Mouse (Mus musculus) splenic B cell, adult 2 months (primary cell): ENCODE measurements around the gene Rab7.
A peak's percentile ranks its signal among the peaks of the same experiment; 100 is the strongest.

Experiments
- DNase-seq: peaks from one replicate; pipeline ENCODE4 v3.0.0-alpha.2; 2011; ENCODE audit warnings: low read depth, low spot score
- H3K27me3 ChIP-seq: 2 replicates; pipeline ENCODE4 v1.6.1; 2012; ENCODE audit warnings: mild to moderate bottlenecking, low read length, moderate library complexity, mixed read lengths; ENCODE audit not compliant: control insufficient read depth, poor library complexity, insufficient read depth, severe bottlenecking
- H3K36me3 ChIP-seq: 2 replicates; pipeline ENCODE4 v1.6.1; 2012; ENCODE audit warnings: mild to moderate bottlenecking, low read length, moderate library complexity, mixed read lengths; ENCODE audit not compliant: control insufficient read depth, poor library complexity, insufficient read depth, severe bottlenecking

Rab7 gene

DNA sequence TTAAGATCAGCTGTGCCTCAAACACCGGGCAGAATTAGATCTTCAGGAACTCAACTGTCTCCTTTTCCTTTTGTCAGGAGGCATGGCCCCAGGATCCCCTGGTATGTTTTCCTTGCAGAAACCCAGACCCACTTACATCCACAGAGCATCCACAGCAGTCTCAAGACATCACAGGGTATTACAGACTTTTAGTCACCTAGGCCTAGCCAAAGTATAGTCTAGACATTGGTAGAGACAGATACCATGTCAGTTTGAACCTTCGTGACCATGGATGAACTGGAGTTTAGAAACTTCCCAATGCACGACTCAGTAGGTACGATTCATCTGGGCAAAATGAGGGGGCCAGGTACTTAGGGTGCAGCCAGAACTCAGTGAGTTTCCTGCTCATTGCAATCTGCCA, 46.7 kb downstream of the Rab7 start:
- DNase-seq: no peak
- Histone ChIP-seq H3K27me3 (no peaks in the 10 kb centered on the region), H3K36me3 (peaks cover 13% of the 10 kb centered on the region)

DNA sequence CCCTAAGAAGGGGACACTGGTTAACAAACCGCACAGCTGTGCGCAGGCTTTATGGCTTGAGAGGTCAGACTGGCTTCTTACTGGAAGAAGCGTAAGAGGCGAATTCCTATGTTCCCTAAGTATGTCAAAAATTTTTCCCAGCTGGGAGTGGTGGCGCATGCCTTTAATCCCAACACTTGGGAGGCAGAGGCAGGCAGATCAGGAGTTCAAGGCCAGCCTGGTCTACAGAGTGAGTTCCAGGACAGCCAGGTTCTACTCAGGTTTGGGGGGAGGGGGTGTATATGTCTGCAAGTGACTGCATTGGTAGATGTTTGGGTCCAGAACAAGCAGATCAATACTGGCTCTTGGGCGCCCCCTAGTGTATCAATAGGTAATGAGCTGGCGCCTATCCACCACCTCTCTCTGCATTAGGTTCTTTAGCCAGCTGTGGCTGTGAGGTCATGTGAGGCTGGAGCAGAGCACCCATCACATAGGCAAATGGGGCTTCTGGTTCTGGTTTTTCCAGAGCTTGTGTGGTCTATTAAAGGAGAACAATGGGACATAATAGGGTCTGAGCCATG, 47.3 kb downstream of the Rab7 start:
- Histone ChIP-seq H3K27me3 (no peaks in the 10 kb centered on the region), H3K36me3 (peaks cover 10% of the 10 kb centered on the region; the same call in 1 of the 2 replicates)
- peak; percentile 85 for DNase-seq

DNA sequence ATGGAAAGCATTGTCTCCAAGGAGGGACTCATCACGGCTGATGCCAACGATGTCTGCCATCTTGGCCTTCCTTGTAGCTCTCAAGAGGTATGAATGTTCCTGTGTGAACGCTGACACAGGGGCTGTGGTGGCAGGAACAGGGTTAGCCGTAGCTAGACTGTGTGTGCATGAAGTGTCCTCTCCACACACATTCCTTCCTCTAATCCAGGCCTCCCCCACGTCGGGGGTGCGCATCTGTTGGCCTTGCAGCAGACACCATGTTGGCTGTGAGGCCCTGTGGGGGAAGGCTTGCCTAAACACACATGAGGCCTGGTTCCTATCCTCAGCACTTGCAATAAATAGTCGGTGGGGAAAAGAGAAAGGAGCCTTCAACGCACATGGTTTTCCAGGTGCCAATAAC, 48.5 kb downstream of the Rab7 start:
- no peak for DNase-seq
- H3K36me3 ChIP-seq: peaks cover 3% of the 10 kb centered on the region; the same call in 1 of the 2 replicates
- H3K27me3 ChIP-seq: no peaks in the 10 kb centered on the region

DNA sequence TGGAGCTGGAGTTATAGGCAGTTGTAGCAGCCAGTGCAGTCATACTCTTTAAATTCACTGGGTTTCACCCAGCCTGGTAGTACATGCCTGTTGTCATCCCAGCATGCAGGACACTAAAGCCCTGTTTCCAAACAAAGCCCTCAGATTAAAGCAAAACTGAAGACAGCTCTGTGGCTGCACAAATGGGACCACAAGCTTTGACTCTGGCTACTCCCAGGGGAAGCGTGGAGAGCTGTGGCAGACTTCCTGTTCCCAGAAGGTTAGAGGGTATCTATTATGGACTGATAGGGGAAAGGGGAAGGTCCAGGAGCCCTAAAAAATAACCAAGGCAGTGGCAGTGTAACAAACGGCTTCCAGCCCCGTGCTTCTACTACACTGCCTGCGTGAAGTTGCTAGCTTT, 49.6 kb downstream of the Rab7 start:
- no peaks in the 10 kb centered on the region for H3K27me3 ChIP-seq
- DNase-seq: no peak
- H3K36me3 ChIP-seq: 0 out of 2 replicates have a peak, but pooled peaks cover 1% of the 10 kb centered on the region

DNA sequence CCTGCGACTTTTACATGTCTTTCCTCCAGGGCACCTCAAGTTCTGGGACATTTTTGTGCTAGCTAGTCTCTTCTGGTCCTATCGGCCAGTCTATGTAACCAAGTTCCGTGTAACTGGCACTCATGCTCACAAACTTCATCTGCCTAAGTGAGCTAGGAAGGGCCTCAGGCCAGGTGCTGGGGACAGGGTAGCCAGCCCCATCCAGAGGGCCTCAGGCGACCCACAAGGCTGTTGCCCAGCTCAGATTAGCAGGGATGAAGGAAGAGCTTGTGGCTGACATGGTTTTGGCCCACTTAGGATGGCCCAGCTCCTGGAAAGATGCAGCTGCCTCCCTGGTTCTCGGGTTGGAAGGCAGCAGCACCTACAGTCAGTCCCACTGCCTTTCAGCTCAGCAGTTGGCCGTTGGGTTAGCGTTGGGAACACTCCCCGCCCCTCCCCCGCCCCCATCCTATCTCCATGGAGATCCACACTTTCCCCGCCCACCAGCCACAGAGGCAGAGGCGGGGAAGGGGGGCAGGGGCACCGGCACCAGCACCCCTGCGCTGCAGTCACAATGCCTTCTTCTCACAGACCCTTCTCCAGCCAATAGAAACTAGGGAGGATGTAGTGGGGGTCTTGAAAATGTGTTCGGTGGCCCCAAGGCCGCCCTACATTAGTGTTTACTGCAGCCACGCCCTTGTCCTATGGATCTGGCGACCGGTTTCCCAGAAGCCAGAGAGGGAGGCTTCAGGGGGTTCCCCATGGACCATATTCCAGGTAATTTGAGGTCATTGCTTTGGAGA, 51.1 kb downstream of the Rab7 start:
- DNase-seq: no peak

DNA sequence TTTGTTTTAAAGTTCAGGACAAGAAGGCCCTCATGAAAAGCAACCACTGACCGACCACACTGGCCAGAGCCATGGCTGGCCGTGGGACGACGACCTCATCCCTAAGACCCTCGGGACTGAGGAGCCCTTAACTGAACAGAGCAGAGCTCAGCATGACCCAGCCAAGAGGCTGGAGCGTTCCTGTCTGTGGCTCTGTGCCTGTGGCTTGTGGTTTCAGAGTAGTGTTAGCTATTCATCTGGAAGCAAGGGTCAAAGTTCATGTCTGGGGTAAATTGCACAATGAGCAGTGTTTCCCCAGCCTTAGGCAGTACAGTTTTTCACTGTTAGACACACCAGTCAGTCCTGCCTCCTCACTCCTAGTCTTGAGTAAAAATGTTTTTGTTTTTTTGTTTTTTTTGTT, 52.3 kb downstream of the Rab7 start:
- no peaks in the 10 kb centered on the region for H3K27me3 ChIP-seq
- no peak for DNase-seq
- H3K36me3 ChIP-seq: no peaks in the 10 kb centered on the region

More for the DNA sequence above, 51.1 kb downstream of the Rab7 start:
- Histone ChIP-seq H3K27me3 (no peaks in the 10 kb centered on the region), H3K36me3 (no peaks in the 10 kb centered on the region)

DNA sequence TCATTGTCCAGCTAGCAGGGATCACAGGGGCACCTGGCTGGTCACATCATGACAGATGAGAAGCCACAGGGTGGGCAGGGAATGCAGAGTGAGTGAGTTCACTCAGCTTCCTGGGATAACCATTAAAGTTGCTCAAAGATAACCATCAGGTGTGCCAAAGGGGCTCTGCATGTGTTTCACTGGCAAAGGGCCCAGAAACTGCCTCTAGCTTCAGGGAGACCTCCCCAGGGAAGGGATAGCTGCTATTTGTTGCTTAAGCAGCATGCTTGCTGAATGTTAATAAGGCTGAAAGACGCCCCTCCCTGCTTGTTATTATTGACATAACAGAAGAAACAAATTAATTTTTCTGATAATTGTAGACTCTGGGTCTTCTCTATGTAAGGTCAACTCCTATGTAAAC, 53.2 kb downstream of the Rab7 start:
- Histone ChIP-seq H3K36me3 (no peaks in the 10 kb centered on the region), H3K27me3 (no peaks in the 10 kb centered on the region)
- no peak for DNase-seq

DNA sequence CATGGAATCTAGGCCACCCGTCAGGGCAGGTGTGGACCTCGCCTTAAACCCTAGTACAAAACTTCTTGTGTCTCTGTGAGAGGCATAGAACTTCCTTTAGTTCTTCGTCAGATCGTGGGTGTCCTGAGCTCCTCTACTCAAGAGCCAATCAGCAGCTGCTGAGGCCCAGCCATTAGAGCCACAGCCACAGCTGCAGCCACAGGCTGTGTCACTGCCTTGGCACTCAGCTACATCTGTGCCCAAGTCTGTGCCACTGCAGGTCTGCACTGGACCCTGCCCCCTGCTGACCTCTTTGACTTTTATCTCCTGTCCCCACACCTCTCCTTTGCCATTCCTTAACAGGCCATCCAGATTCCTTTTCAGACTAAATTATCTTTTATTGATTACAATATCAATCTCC, 53.9 kb downstream of the Rab7 start:
- Histone ChIP-seq H3K36me3 (no peaks in the 10 kb centered on the region), H3K27me3 (no peaks in the 10 kb centered on the region)
- DNase-seq: no peak

DNA sequence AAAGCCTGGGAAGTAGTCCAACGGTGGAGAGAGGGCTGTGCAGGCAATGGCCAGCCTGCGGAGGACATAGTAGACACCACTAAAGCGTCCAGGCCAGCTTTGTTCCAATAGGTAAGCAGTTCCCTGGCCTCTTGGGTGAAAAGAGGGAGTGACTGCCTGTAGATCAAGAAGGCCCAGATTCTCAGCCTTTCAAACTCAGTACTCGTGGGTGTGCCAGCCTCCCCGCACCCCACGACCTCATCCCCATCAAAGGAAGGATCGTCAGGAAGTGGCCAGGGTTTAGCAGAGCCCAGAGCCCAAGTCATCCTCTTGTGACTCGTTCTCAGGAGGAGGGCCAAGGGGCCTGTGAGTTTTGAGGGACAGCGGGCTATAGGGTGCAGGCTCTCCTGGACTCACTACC, 62.6 kb downstream of the Rab7 start:
- no peaks in the 10 kb centered on the region; the same call in 1 of the 2 replicates for H3K27me3 ChIP-seq
- no peak for DNase-seq
- H3K36me3 ChIP-seq: no peaks in the 10 kb centered on the region

DNA sequence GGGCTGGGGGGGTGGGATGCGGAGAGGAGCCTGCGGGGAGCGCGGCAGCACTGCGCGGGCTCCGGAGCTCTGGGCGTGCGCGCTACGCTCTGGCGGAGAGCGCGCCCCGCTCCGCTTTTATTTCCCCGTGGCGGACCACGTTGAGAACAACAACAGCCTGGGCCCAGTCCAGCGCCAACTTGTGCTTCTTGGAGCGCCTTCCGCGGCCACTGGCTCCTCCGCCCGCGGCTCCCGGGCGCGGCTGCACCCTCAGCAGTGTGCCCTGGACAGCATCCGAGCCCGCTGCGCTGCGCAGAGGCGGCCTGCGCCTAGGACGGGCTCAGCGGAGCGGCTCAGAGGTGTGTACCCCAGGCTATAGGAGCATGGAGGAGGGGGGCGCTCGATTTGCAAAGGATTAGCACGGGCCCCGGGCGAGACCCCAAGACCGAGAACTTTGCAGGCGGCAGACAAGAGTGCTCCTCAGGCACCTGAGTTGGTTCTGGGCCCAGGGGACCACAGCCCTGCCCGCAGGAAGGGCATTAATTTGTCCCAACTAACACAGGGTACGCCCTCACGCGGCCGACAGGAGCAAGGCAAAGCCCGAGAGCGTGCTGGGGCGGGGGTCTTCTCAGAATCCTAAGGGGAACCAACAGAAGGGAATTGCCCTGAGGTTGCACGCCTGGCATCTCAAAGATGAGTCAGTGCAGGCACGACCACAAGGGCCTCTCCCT, 63.4 kb downstream of the Rab7 start, which contains the start of gene H1fx:
Gene H1fx, minus strand, starts transcription at position 91 of the 710 bp plus-strand sequence.
- Histone ChIP-seq H3K27me3 (no peaks in the 10 kb centered on the region; the same call in 1 of the 2 replicates), H3K36me3 (no peaks in the 10 kb centered on the region)
- DNase-seq: peak; percentile 29

DNA sequence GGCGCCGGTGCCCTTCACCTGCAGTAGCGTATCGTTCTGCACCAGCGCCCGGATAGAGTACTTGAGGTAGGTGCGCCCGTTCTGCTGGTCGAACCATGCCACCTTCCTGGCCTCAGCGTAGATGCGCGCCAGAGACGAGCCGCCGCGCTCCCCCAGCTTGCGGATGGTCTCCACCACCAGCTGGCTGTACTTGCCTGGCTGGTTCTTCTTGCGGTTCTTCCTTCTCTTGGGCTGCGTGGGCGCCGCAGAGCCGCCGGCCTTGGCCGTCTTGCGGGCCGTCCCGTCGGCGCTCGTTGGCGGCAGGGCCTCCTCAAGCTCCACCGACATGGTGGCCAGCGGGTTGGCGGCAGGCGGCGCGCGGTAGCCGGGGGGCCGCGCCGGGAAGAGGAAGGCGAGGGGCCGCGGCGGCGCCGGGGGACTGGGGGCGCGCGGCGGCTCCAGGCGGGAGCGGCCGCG, 64.0 kb downstream of the Rab7 start:
- Histone ChIP-seq H3K36me3 (no peaks in the 10 kb centered on the region), H3K27me3 (no peaks in the 10 kb centered on the region; the same call in 1 of the 2 replicates)
- peak; percentile 28 for DNase-seq

DNA sequence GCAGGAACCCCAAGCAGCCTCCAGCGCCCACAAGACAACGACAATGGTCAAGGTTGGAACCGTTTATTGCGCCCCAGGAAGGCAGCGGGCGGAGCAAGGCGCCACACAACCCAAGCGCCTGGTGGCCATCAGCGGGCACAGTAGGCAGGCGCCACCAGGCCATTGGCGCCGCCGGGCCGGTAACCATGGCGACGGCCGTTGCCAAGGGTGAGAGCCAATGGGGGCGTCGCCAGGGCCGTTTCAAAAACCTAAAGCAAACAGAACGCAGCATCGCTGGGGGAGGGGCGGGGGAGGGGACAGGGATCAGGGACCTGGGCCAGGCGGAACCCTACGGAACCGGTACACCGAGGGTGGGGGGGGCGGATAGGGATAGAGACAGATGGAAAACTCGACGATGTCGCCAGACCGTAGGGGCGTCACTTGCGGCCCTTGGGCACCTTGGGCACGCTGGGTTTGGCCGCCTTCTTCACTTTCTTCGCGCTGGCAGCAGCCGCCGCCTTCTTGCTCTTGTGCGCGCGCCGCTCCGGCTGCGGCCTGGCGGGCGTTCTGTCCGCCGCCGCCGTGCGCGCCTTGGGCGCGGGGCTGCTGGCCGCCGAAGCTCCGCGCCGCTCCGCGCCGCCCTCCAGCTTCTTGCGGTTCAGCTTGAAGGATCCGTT, 64.6 kb downstream of the Rab7 start:
- Histone ChIP-seq H3K36me3 (no peaks in the 10 kb centered on the region), H3K27me3 (no peaks in the 10 kb centered on the region; the same call in 1 of the 2 replicates)
- DNase-seq: peak; percentile 57

DNA sequence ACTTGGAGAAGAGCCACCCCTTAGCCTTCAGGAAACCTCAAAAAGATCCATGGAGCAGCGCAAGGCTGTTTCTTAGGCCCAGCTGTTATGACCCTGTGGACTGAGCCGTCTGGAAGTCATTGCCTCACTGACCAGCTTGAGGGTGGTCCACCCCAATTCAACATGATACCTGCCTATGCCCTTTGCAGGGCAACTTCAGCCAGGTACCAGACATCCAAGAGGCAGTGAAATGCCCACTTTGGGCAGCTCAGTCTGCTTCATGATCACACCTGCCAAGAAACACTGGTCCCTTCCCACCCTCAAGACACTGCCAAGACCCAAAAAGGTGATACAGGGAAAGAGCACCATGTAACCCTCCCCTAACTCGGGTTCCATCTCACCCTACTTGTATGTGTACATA, 65.3 kb downstream of the Rab7 start:
- DNase-seq: no peak
- Histone ChIP-seq H3K36me3 (no peaks in the 10 kb centered on the region), H3K27me3 (no peaks in the 10 kb centered on the region; the same call in 1 of the 2 replicates)

DNA sequence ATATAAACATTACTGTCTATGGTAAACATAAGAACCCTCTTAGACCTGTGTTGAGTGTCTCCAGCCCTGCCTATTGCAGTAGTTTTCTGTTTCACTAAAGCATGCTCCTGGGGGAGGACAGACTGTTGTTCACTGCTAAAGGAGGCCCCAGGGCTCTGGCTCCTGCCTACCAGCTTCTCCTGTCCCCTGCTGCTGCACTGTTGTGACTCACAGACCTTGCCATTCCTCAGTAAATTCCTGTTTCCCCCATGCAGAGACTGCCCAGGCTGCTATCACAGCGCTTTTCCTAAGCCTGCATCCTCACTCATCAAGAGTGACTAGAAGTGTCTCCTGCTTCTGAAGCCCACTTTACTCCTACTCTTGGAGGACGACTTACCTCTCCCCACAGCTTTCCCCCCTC, 75.0 kb downstream of the Rab7 start:
- no peaks in the 10 kb centered on the region for H3K27me3 ChIP-seq
- no peak for DNase-seq
- H3K36me3 ChIP-seq: no peaks in the 10 kb centered on the region
